ENCODE assay signal across 1 mouse cellular context in the genomic region with DNA sequence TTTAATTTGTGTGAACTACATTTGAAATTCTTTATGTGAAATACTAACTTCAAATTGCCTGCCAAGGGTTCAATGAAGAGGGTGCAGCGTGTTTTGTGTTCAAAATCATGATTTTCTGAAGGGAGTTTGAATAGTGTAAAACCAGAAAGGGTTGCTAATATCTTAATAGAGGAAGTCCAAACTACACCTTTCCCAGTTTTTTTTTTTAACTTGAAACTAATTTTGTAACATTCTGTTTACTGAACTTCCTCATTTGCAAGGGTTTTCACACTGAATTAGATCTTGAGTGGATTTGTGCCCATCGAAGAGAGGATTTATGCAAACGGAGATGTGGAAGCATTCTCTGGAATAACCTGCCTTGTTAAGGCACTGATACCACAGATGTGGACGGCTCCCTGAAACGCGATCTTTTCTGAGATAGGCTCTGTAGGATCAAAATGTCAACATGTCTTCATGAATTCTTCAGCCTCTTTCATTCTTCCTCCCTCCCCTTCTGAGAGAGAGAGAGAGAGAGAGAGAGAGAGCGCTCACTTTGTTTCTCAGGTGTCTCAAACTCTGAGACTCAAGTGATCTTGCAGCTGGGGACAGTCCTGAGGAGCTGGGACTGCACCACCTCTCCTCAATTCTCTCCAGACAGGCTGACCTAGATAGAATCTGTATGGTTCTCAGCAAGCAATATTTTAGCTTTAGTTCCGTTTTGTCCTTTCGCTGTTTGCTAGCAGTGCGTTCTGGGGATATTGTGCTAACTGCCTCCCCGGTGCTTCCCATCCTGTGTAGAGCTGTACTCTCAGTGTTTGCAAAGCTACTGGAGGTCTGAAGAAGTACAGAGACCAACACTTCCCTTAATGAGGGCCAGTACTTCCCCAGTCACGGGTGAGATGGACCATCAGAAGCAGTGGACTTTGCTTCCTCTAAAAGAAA.
TF ChIP-seq lines count a peak whose summit lies in the region.

Ptpn22 (plus strand) TSS at position 915 of the 921 bp plus-strand sequence.

TF ChIP-seq in CH12.LX, 34 proteins besides CTCF, POLR2A, EP300 and RAD21:
- TF ChIP-seq NRF1 (IDR thresholded peaks at IDR 0.05; ENCODE audit: low read depth, low read length): 0 out of 2 replicates have a peak, but pooled peaks have one; percentile 9
- TF ChIP-seq ZC3H11A (IDR thresholded peaks at IDR 0.05; ENCODE audit: low read depth, low read length): no peak
- TF ChIP-seq CHD2 (IDR thresholded peaks at IDR 0.05; ENCODE audit: low read length): peak; percentile 7; the same call in 1 of the 2 replicates
- no peak for TF ChIP-seq ZKSCAN1 (IDR thresholded peaks at IDR 0.05; ENCODE audit: borderline replicate concordance, low read depth, low read length)
- no peak for TF ChIP-seq E2F4 (IDR thresholded peaks at IDR 0.05; ENCODE audit: insufficient replicate concordance, low read depth, low read length)
- TF ChIP-seq MEF2A (IDR thresholded peaks at IDR 0.05; ENCODE audit: borderline replicate concordance, low read depth, low read length): peak; percentile 71
- TF ChIP-seq NELFE (IDR thresholded peaks at IDR 0.05; ENCODE audit: low read depth, low read length): 0 out of 2 replicates have a peak, but pooled peaks have one; percentile 40
- TF ChIP-seq IRF4 (IDR thresholded peaks at IDR 0.05; ENCODE audit: low read depth, low read length): peak; percentile 66; the same call in 1 of the 2 replicates
- TF ChIP-seq ETS1 (conservative IDR thresholded peaks at IDR 0.05; ENCODE audit: low read depth, low read length): peak; percentile 70
- peak; percentile 75 for TF ChIP-seq CHD1 (IDR thresholded peaks at IDR 0.05; ENCODE audit: low read depth, low read length)
- peak; percentile 82 for TF ChIP-seq SIN3A (IDR thresholded peaks at IDR 0.05; ENCODE audit: low read length)
- TF ChIP-seq MAZ (IDR thresholded peaks at IDR 0.05; ENCODE audit: low read depth, low read length): peak; percentile 94
- TF ChIP-seq ELF1 (IDR thresholded peaks at IDR 0.05; ENCODE audit: low read depth, low read length): peak; percentile 41; the same call in 1 of the 2 replicates
- no peak for TF ChIP-seq KAT2A (IDR thresholded peaks at IDR 0.05; ENCODE audit: insufficient replicate concordance, low read length)
- no peak for TF ChIP-seq USF2 (conservative IDR thresholded peaks at IDR 0.05; ENCODE audit: low read depth, low read length)
- TF ChIP-seq TBP (conservative IDR thresholded peaks at IDR 0.05; ENCODE audit: low read depth, low read length): peak; percentile 50; the same call in 1 of the 2 replicates
- no peak for TF ChIP-seq ZMIZ1 (IDR thresholded peaks at IDR 0.05; ENCODE audit: low read depth, low read length)
- TF ChIP-seq SMC3 (IDR thresholded peaks at IDR 0.05; ENCODE audit: low read depth, low read length): peak; percentile 27; the same call in 1 of the 2 replicates
- TF ChIP-seq UBTF (IDR thresholded peaks at IDR 0.05; ENCODE audit: low read depth, low read length): 0 out of 2 replicates have a peak, but pooled peaks have one; percentile 63
- no peak for TF ChIP-seq POLR2AphosphoS2 (IDR thresholded peaks at IDR 0.05; ENCODE audit: low read depth, low read length)
- peak; percentile 78 for TF ChIP-seq TCF12 (IDR thresholded peaks at IDR 0.05; ENCODE audit: low read depth, low read length)
- TF ChIP-seq PAX5 (IDR thresholded peaks at IDR 0.05; ENCODE audit: low read length): no peak
- 0 out of 2 replicates have a peak, but pooled peaks have one; percentile 73 for TF ChIP-seq RCOR1 (conservative IDR thresholded peaks at IDR 0.05; ENCODE audit: low read depth, low read length)
- no peak; the same call in 1 of the 2 replicates for TF ChIP-seq JUND (conservative IDR thresholded peaks at IDR 0.05; ENCODE audit: low read depth, low read length)
- TF ChIP-seq JUN (IDR thresholded peaks at IDR 0.05; ENCODE audit: insufficient read depth, low read depth, low read length): no peak
- TF ChIP-seq GABPA (IDR thresholded peaks at IDR 0.05; ENCODE audit: insufficient replicate concordance, low read depth, low read length): no peak
- peak; percentile 58; the same call in 1 of the 2 replicates for TF ChIP-seq MAX (IDR thresholded peaks at IDR 0.05; ENCODE audit: low read length)
- TF ChIP-seq ZNF384 (IDR thresholded peaks at IDR 0.05; ENCODE audit: low read depth, low read length): peak; percentile 71
- TF ChIP-seq USF1 (IDR thresholded peaks at IDR 0.05; ENCODE audit: low read depth, low read length): no peak
- no peak; the same call in none of the 2 replicates for TF ChIP-seq MXI1 (IDR thresholded peaks at IDR 0.05; ENCODE audit: low read depth, low read length)
- TF ChIP-seq HCFC1 (IDR thresholded peaks at IDR 0.05; ENCODE audit: low read depth, low read length): peak; percentile 46
- no peak for TF ChIP-seq MAFK (IDR thresholded peaks at IDR 0.05; ENCODE audit: insufficient replicate concordance, low read length)
- peak; percentile 24; the same call in 1 of the 2 replicates for TF ChIP-seq MYC (IDR thresholded peaks at IDR 0.05; ENCODE audit: low read depth, low read length)
- TF ChIP-seq BHLHE40 (IDR thresholded peaks at IDR 0.05; ENCODE audit: low read depth, low read length): peak; percentile 79
